Mouse (Mus musculus) bone marrow, adult 2 months (tissue): ENCODE results near the gene Spred3.

Experiments
- CTCF ChIP-seq: fragments of 200-500 bp; IDR thresholded peaks from 2 replicates; pipeline ENCODE4 v1.5.1; 2011; ENCODE audit warnings: low read length, control low read depth; ENCODE audit not compliant: control insufficient read depth, insufficient read depth
- POLR2A ChIP-seq: fragments of 200-500 bp; IDR thresholded peaks from 2 replicates; pipeline ENCODE4 v1.6.1; 2011; ENCODE audit warnings: low read depth, mild to moderate bottlenecking, control low read depth, low read length, borderline replicate concordance; ENCODE audit not compliant: control insufficient read depth

GRCm38 (mm10) chr7:29137429-29137828, 32.8 kb downstream of the Spred3 start:
- no peak for TF ChIP-seq POLR2A
- no peak for TF ChIP-seq CTCF
